Mouse (Mus musculus) intestine, embryonic 16.5 days (tissue): ENCODE data around the gene Clec10a. TPM values are rescaled to one million over a fixed set of nuclear protein-coding genes. Genes with fewer than 3 reads are reported as not detected.

Experiments
- ATAC-seq: fragments of 200-750 bp; cut with Nextera tagmentation; 2 replicates; pipeline ENCODE4 v1.8.0; 2017; ENCODE audit warnings: moderate TSS enrichment, moderate library complexity
- H3K27ac ChIP-seq: fragments of 300-500 bp; sonication (generic); 2 replicates; pipeline ENCODE4 v1.5.1; 2014; ENCODE audit warnings: mild to moderate bottlenecking, low read length
- H3K27me3 ChIP-seq: fragments of 300-500 bp; sonication (generic); replicated peaks from 2 replicates; pipeline ENCODE4 v1.6.1; 2014; ENCODE audit warnings: low read length, control low read depth, mixed read lengths; ENCODE audit not compliant: control insufficient read depth, insufficient read depth
- H3K36me3 ChIP-seq: fragments of 300-500 bp; sonication (generic); 2 replicates; pipeline ENCODE4 v1.6.1; 2014; ENCODE audit warnings: low read length, control low read depth; ENCODE audit not compliant: control insufficient read depth, insufficient read depth
- H3K4me1 ChIP-seq: fragments of 300-500 bp; sonication (generic); 2 replicates; pipeline ENCODE4 v1.6.1; 2014; ENCODE audit warnings: low read length, control low read depth, mixed read lengths; ENCODE audit not compliant: control insufficient read depth, insufficient read depth
- H3K4me2 ChIP-seq: fragments of 300-500 bp; sonication (generic); 2 replicates; pipeline ENCODE4 v1.6.1; 2014; ENCODE audit warnings: low read depth, low read length, control low read depth
- H3K4me3 ChIP-seq: fragments of 300-500 bp; sonication (generic); 2 replicates; pipeline ENCODE4 v1.5.1; 2014; ENCODE audit warnings: mild to moderate bottlenecking, low read length
- H3K9ac ChIP-seq: fragments of 300-500 bp; sonication (generic); 2 replicates; pipeline ENCODE4 v1.6.1; 2014; ENCODE audit warnings: low read depth, low read length
- H3K9me3 ChIP-seq: fragments of 300-500 bp; sonication (generic); 2 replicates; pipeline ENCODE4 v1.6.1; 2016; ENCODE audit warnings: low read length, control low read depth; ENCODE audit not compliant: control insufficient read depth
- WGBS: fragments of 180-500 bp; shearing (Covaris S2); extraction: QIAGEN DNeasy Blood & Tissue Kit; methylation state at CpG from one replicate; pipeline ENCODE4 v1.1.7; 2014; 5-methylcytosine and 5-hydroxymethylcytosine counted together
- polyA plus RNA-seq: library from polyadenylated mRNA; unstranded; fragments of >200 nt; fragmentation: Nextera tagmentation; extraction: Ambion mirVana; gene quantifications from 2 replicates; pipeline ENCODE4 v1.2.1, GENCODE M21; 2015

The Clec10a gene
- polyA plus RNA-seq, 1 experiment from 2014 or later: 1.7 TPM

DNA sequence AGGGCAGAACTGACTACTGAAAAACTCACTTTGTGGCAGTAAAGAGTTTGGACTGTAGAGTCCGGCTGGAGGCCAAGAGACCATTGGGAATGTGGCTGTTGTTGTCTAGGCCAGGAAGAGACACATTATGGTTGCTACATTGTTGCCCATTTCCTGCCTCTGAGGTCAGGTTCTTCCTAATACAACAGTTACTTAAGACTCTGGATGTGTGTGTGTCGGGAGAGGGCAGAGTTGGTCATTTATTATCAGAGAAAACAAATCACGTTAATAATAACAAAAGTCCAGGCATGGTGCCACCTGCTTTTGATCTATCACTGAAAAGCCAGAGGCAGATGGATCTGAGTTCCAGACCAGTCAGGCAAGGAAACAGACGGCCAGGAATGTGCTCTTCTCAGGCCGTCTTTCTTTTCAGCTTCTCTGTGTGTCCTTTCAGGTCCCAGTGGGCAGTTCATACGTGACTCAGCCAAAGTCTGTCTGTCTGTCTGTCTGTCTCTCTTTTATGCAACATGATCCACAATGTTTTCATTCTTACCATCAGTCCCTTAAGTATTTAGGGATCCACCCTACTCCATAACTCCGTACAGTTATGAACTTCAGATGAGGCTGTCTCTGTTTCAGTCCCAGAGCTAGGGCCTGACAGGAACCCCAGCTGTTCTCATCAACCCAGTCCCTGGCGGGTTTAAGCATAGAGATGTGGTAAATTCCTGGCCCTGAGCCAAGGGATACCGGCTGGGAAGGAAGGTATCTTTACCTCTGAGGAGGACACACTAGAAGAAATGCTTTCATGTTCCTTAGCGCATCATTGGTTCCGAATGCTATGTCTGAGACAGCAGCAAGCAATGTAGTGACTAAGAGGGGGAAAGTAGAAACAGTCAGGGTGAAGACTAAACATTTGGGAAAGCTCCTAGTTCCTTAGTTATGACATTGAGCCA is 37.6 kb downstream of the Clec10a start:
- no peak overlapping the region for H3K27ac ChIP-seq
- WGBS: 40% methylated on average over 11 of the region's 11 CpGs

DNA sequence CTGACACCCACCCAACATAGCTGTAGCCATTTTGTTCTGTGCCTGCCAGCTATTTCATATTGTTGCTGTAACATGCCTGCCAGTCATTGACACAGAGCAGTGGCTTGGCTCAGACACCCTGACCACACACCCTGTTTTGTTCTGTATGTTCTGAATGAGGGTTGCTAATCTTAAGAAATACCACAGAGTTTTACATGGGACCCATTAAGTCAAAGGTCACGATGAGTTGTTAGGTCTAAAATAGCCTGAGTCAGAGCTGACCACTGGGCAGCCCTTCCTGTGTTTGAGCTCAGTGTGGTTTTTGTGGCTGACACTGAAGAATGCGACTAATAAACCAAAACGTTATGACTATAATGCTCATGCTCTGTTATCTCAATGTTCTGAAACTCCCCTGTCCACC is 42.3 kb downstream of the Clec10a start:
- WGBS: 78% methylated on average over 3 of the region's 3 CpGs
- no peak overlapping the region for H3K27ac ChIP-seq
- H3K4me3 ChIP-seq: no peak overlapping the region
- no peaks in the 10 kb centered on the region for H3K9me3 ChIP-seq
- no peaks in the 10 kb centered on the region for H3K36me3 ChIP-seq
- no peak overlapping the region for H3K4me2 ChIP-seq
- no peak for ATAC-seq
- H3K4me1 ChIP-seq: no peaks in the 10 kb centered on the region
- H3K27me3 ChIP-seq: no peaks in the 10 kb centered on the region
- no peak overlapping the region for H3K9ac ChIP-seq

More for the DNA sequence above, 37.6 kb downstream of the Clec10a start:
- H3K4me1 ChIP-seq: no peaks in the 10 kb centered on the region
- H3K4me2 ChIP-seq: no peak overlapping the region
- no peak overlapping the region for H3K9ac ChIP-seq
- H3K9me3 ChIP-seq: no peaks in the 10 kb centered on the region
- H3K27me3 ChIP-seq: no peaks in the 10 kb centered on the region
- no peak for ATAC-seq
- H3K36me3 ChIP-seq: no peaks in the 10 kb centered on the region
- H3K4me3 ChIP-seq: no peak overlapping the region

DNA sequence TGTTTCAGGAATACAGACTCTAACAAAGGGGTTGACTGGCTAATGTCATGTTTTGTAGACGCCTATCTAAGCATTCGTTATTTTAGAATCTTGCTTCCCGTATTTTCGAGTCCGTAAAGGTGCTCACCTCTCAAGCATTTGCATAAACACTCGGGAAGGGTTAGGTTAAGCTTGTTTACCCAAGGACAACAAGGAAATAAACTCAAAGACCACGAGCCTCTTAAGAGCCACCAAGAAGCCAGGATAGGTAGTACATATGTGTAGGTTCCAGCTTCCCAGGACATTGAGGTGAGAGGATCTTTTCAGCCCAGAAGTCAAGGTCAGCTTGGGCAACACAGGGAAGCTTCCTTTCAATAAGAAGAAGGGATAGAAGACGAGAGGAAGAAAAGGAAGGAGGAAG is 43.1 kb downstream of the Clec10a start:
- WGBS: 78% methylated on average over 8 of the region's 8 CpGs
- no peaks in the 10 kb centered on the region for H3K36me3 ChIP-seq
- no peak overlapping the region for H3K4me2 ChIP-seq
- H3K9ac ChIP-seq: no peak overlapping the region
- no peaks in the 10 kb centered on the region for H3K9me3 ChIP-seq
- H3K4me3 ChIP-seq: no peak overlapping the region
- no peak overlapping the region for H3K27ac ChIP-seq
- H3K27me3 ChIP-seq: no peaks in the 10 kb centered on the region
- no peak for ATAC-seq
- H3K4me1 ChIP-seq: no peaks in the 10 kb centered on the region

GRCm38 (mm10) chr11:70200036-70200608 is 44.1 kb downstream of the Clec10a start:
- no peaks in the 10 kb centered on the region for H3K9me3 ChIP-seq
- H3K4me3 ChIP-seq: no peak overlapping the region
- no peak for ATAC-seq
- 85% methylated on average over 5 of the region's 5 CpGs for WGBS
- H3K27me3 ChIP-seq: no peaks in the 10 kb centered on the region
- H3K27ac ChIP-seq: no peak overlapping the region
- no peaks in the 10 kb centered on the region for H3K36me3 ChIP-seq
- H3K4me2 ChIP-seq: no peak overlapping the region
- H3K9ac ChIP-seq: no peak overlapping the region
- no peaks in the 10 kb centered on the region for H3K4me1 ChIP-seq

- Histone ChIP-seq H3K9ac (no peak overlapping the region), H3K27ac (no peak overlapping the region), H3K9me3 (no peaks in the 10 kb centered on the region), H3K36me3 (no peaks in the 10 kb centered on the region), H3K4me3 (no peak overlapping the region), H3K4me2 (no peak overlapping the region), H3K27me3 (no peaks in the 10 kb centered on the region), H3K4me1 (no peaks in the 10 kb centered on the region)
- WGBS: 42% methylated on average over 5 of the region's 5 CpGs
- ATAC-seq: no peak
Measured at GRCm38 (mm10) chr11:70201691-70202090, 45.7 kb downstream of the Clec10a start.

DNA sequence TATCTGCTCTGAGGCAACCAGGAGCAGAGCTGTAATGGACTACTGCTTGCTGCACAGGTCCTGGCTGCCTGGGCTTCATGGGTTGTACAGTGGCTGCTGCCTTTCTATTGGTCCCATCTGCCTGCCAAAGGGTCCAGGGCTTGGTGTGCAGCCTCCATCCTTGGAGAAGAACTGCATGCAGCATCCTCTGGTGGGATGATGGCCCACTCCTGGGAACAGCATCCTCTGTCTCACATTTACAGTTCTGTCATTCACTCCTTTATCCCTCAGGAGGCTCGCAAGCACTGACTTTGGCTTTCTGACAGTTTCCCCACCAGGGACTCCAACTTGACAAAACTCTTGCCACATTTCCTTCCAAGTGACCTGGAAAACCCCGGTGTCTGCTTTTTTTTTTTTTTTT is 50.8 kb downstream of the Clec10a start:
- Histone ChIP-seq H3K36me3 (no peaks in the 10 kb centered on the region), H3K9ac (no peak overlapping the region), H3K27ac (no peak overlapping the region), H3K4me1 (no peaks in the 10 kb centered on the region), H3K4me3 (no peak overlapping the region), H3K4me2 (no peak overlapping the region), H3K9me3 (no peaks in the 10 kb centered on the region), H3K27me3 (no peaks in the 10 kb centered on the region)
- 87% methylated on average over 2 of the region's 2 CpGs for WGBS
- ATAC-seq: no peak

- Histone ChIP-seq H3K4me3 (no peak overlapping the region), H3K27me3 (no peaks in the 10 kb centered on the region), H3K9ac (no peak overlapping the region), H3K27ac (no peak overlapping the region), H3K36me3 (no peaks in the 10 kb centered on the region), H3K4me2 (no peak overlapping the region), H3K9me3 (no peaks in the 10 kb centered on the region), H3K4me1 (no peaks in the 10 kb centered on the region)
- ATAC-seq: no peak
- WGBS: 81% methylated on average over 7 of the region's 7 CpGs
Measured at GRCm38 (mm10) chr11:70207283-70207682, 51.3 kb downstream of the Clec10a start.

DNA sequence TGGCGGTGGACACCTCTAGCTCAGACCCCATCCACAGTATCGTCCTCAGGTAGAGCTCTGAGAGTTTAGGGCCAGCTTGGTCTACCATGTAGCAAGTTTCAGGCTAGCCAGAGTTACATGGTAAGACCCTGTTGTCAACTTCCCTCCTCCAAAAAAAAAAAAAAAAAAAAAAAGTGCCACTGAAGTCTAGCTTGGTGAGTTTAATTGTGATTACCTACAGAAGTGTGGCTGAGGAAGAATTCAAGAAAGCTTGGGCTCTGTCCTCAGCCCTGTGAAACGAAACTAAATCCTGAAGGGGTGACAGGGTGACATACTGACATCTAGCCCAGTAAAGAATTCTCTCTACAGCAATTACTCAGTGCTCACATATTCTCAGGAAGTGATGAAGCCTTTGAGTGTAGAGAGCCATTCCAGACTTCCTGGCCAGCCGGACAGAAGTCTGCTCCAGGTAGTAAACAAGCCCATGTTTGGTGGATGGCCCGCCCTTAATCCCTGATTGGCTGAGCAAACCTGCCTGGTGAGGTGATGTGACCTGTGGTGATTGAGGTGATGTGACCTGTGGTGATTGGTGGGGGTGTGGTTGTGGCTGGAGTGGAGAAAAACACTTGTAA is 52.9 kb downstream of the Clec10a start:
- no peak overlapping the region for H3K9ac ChIP-seq
- ATAC-seq: no peak
- no peaks in the 10 kb centered on the region; the same call in 1 of the 2 replicates for H3K4me1 ChIP-seq
- peaks cover 3% of the 10 kb centered on the region for H3K27me3 ChIP-seq
- H3K4me2 ChIP-seq: no peak overlapping the region
- H3K4me3 ChIP-seq: no peak overlapping the region
- H3K27ac ChIP-seq: no peak overlapping the region
- no peaks in the 10 kb centered on the region for H3K9me3 ChIP-seq
- WGBS: 71% methylated on average over 5 of the region's 5 CpGs
- H3K36me3 ChIP-seq: no peaks in the 10 kb centered on the region

DNA sequence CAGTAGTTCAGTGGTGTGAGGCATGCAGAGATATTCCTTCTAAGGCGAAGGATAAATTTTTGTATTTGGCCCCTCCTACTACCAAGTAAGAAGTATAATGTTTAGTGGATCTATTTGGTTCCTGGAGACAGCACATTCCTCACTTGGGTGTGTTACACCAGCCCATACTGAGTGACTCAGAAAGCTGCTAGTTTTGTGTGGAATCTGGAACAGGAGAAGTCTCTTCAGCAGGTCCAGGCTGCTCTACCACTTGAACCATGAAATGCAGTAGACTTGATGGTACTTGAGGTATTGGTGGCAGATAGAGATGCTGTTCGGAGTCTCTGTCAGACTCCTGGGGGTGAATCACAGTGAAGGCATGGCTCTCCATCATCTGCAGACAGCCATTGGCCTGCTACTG is 54.7 kb downstream of the Clec10a start:
- WGBS: 88% methylated on average over 2 of the region's 2 CpGs
- H3K27ac ChIP-seq: no peak overlapping the region
- H3K9me3 ChIP-seq: no peaks in the 10 kb centered on the region
- H3K9ac ChIP-seq: no peak overlapping the region
- H3K4me2 ChIP-seq: no peak overlapping the region
- ATAC-seq: no peak
- peaks cover 19% of the 10 kb centered on the region for H3K27me3 ChIP-seq
- H3K4me3 ChIP-seq: no peak overlapping the region
- peaks cover 9% of the 10 kb centered on the region for H3K4me1 ChIP-seq
- H3K36me3 ChIP-seq: no peaks in the 10 kb centered on the region
